Mouse (Mus musculus) common myeloid progenitor, adult 5-6 weeks (primary cell): ENCODE data around the gene Dcps. TPM values are rescaled to one million over a fixed set of nuclear protein-coding genes. Genes with fewer than 3 reads are reported as not detected.

ENCODE experiments used
- ATAC-seq: replicated peaks from 2 replicates; pipeline ENCODE4 v1.8.0; 2016; ENCODE audit warnings: low read depth, mild to moderate bottlenecking, moderate TSS enrichment, inconsistent platforms; ENCODE audit not compliant: poor library complexity, severe bottlenecking
- total RNA-seq: library from RNA; stranded (forward); fragments of 200-1000, 187-1606 nt; gene quantifications from 2 replicates; pipeline ENCODE4 v1.2.3, GENCODE M21; 2017

Dcps gene
- total RNA-seq, 1 experiment from 2014 or later, result 64.0 TPM

GRCm38 (mm10) chr9:35139231-35139744 lies 36.6 kb downstream of the Dcps start:
- ATAC-seq, result no peak

- ATAC-seq, result no peak
Observed at GRCm38 (mm10) chr9:35138029-35138428, 37.8 kb downstream of the Dcps start.

GRCm38 (mm10) chr9:35135575-35135974 lies 40.3 kb downstream of the Dcps start:
- ATAC-seq, result peak; percentile 48

GRCm38 (mm10) chr9:35131637-35132397 lies 44.0 kb downstream of the Dcps start:
- ATAC-seq, result no peak

GRCm38 (mm10) chr9:35128995-35129418 lies 46.9 kb downstream of the Dcps start:
- ATAC-seq, result no peak

GRCm38 (mm10) chr9:35128564-35128963 lies 47.3 kb downstream of the Dcps start:
- no peak for ATAC-seq

GRCm38 (mm10) chr9:35127561-35127960 lies 48.3 kb downstream of the Dcps start:
- ATAC-seq, result no peak

- ATAC-seq, result no peak
Observed at GRCm38 (mm10) chr9:35127147-35127546, 48.7 kb downstream of the Dcps start.

- ATAC-seq, result no peak
Observed at GRCm38 (mm10) chr9:35124678-35124955, 51.2 kb downstream of the Dcps start.

- peak; percentile 45 for ATAC-seq
Observed at GRCm38 (mm10) chr9:35123804-35124677, 51.8 kb downstream of the Dcps start.

GRCm38 (mm10) chr9:35123456-35123803 lies 52.4 kb downstream of the Dcps start:
- no peak for ATAC-seq

GRCm38 (mm10) chr9:35122551-35123266 lies 53.2 kb downstream of the Dcps start:
- ATAC-seq, result peak; percentile 64

- ATAC-seq, result no peak
Observed at GRCm38 (mm10) chr9:35119168-35119567, 56.7 kb downstream of the Dcps start, which contains the start of gene St3gal4. TSS of gene St3gal4 (minus strand) at chr9:35119268.

GRCm38 (mm10) chr9:35118563-35118962 lies 57.3 kb downstream of the Dcps start:
- no peak for ATAC-seq

- peak; percentile 58 for ATAC-seq
Observed at GRCm38 (mm10) chr9:35117384-35118295, 58.2 kb downstream of the Dcps start.

GRCm38 (mm10) chr9:35116391-35117381 lies 59.2 kb downstream of the Dcps start:
- ATAC-seq, result peak; percentile 77

GRCm38 (mm10) chr9:35115804-35116203 lies 60.1 kb downstream of the Dcps start:
- no peak for ATAC-seq

- no peak for ATAC-seq
Observed at GRCm38 (mm10) chr9:35115299-35115698, 60.6 kb downstream of the Dcps start.
